Mouse (Mus musculus): ENCODE measurements around the gene Gtf3c4. TPM values are rescaled to one million over a fixed set of nuclear protein-coding genes. Genes with fewer than 3 reads are reported as not detected.
A peak's percentile ranks its signal among the peaks of the same experiment; 100 is the strongest.

The Gtf3c4 gene
- polyA plus RNA-seq, 1 experiment from 2014 or later = 17.2 TPM

GRCm38 (mm10) chr2:28852594-28852993, 12.4 kb upstream of the Gtf3c4 start:
- WGBS = 94% methylated on average over 3 of the region's 3 CpGs
- no peaks in the 10 kb centered on the region for H3K4me1 ChIP-seq
- no peak overlapping the region for H3K4me2 ChIP-seq
- no peak overlapping the region for H3K4me3 ChIP-seq
- H3K9ac ChIP-seq = no peak overlapping the region
- ATAC-seq (ENCODE audit: insufficient number of reproducible peaks, insufficient read depth, low FRiP score, low TSS enrichment, low read depth) = no peak
- H3K36me3 ChIP-seq = peaks cover 65% of the 10 kb centered on the region
- no peaks in the 10 kb centered on the region for H3K9me3 ChIP-seq
- no peaks in the 10 kb centered on the region for H3K27me3 ChIP-seq
- H3K27ac ChIP-seq = no peak overlapping the region

- Histone ChIP-seq H3K9me3 (no peaks in the 10 kb centered on the region), H3K27me3 (no peaks in the 10 kb centered on the region), H3K36me3 (peaks cover 69% of the 10 kb centered on the region), H3K4me1 (0 out of 2 replicates have a peak, but pooled peaks cover 2% of the 10 kb centered on the region), H3K9ac (no peak overlapping the region), H3K27ac (no peak overlapping the region), H3K4me3 (no peak overlapping the region), H3K4me2 (no peak overlapping the region)
- WGBS = 90% methylated on average over 2 of the region's 2 CpGs
- no peak for ATAC-seq (ENCODE audit: insufficient number of reproducible peaks, insufficient read depth, low FRiP score, low TSS enrichment, low read depth)
Observed at GRCm38 (mm10) chr2:28848879-28849278, 8.7 kb upstream of the Gtf3c4 start.

- no peaks in the 10 kb centered on the region for H3K9me3 ChIP-seq
- ATAC-seq (ENCODE audit: insufficient number of reproducible peaks, insufficient read depth, low FRiP score, low TSS enrichment, low read depth) = no peak
- WGBS = 67% methylated on average over 3 of the region's 3 CpGs
- peak overlapping the region; percentile 90 for H3K4me2 ChIP-seq
- no peak overlapping the region for H3K27ac ChIP-seq
- peak overlapping the region; percentile 95 for H3K9ac ChIP-seq
- H3K4me3 ChIP-seq = 0 out of 2 replicates have a peak overlapping the region, but pooled peaks have one; percentile 98
- peaks cover 23% of the 10 kb centered on the region for H3K36me3 ChIP-seq
- H3K4me1 ChIP-seq = peaks cover 37% of the 10 kb centered on the region
- no peaks in the 10 kb centered on the region for H3K27me3 ChIP-seq
Observed at GRCm38 (mm10) chr2:28842042-28842441, 1.9 kb upstream of the Gtf3c4 start.

GRCm38 (mm10) chr2:28839501-28840221, 499 bp downstream of the Gtf3c4 start:
- peaks cover 7% of the 10 kb centered on the region for H3K36me3 ChIP-seq
- ATAC-seq (ENCODE audit: insufficient number of reproducible peaks, insufficient read depth, low FRiP score, low TSS enrichment, low read depth) = peak; percentile 60; the same call in 1 of the 2 replicates
- H3K9me3 ChIP-seq = no peaks in the 10 kb centered on the region
- H3K27ac ChIP-seq = peak overlapping the region; percentile 86
- peak overlapping the region; percentile 90 for H3K4me2 ChIP-seq
- WGBS = under 1% methylated on average over 52 of the region's 53 CpGs
- no peaks in the 10 kb centered on the region for H3K27me3 ChIP-seq
- H3K4me3 ChIP-seq = peak overlapping the region; percentile 98
- H3K4me1 ChIP-seq = peaks cover 37% of the 10 kb centered on the region
- peak overlapping the region; percentile 95 for H3K9ac ChIP-seq

- H3K4me2 ChIP-seq = no peak overlapping the region
- no peaks in the 10 kb centered on the region for H3K9me3 ChIP-seq
- no peak for ATAC-seq (ENCODE audit: insufficient number of reproducible peaks, insufficient read depth, low FRiP score, low TSS enrichment, low read depth)
- H3K36me3 ChIP-seq = peaks cover 37% of the 10 kb centered on the region
- 73% methylated on average over 3 of the region's 3 CpGs for WGBS
- H3K4me3 ChIP-seq = no peak overlapping the region
- no peak overlapping the region for H3K27ac ChIP-seq
- peaks cover 18% of the 10 kb centered on the region for H3K4me1 ChIP-seq
- no peak overlapping the region for H3K9ac ChIP-seq
- H3K27me3 ChIP-seq = no peaks in the 10 kb centered on the region
Observed at GRCm38 (mm10) chr2:28836181-28836940, 3.8 kb downstream of the Gtf3c4 start.

- Histone ChIP-seq H3K27ac (no peak overlapping the region), H3K36me3 (peaks cover 93% of the 10 kb centered on the region), H3K27me3 (no peaks in the 10 kb centered on the region), H3K4me2 (no peak overlapping the region), H3K9me3 (no peaks in the 10 kb centered on the region), H3K4me3 (no peak overlapping the region), H3K9ac (no peak overlapping the region), H3K4me1 (no peaks in the 10 kb centered on the region)
- 45% methylated on average over 4 of the region's 4 CpGs for WGBS
- ATAC-seq (ENCODE audit: insufficient number of reproducible peaks, insufficient read depth, low FRiP score, low TSS enrichment, low read depth) = no peak
Observed at GRCm38 (mm10) chr2:28829265-28829664, 10.9 kb downstream of the Gtf3c4 start.

GRCm38 (mm10) chr2:28818866-28819265, 21.3 kb downstream of the Gtf3c4 start:
- no peak for ATAC-seq (ENCODE audit: insufficient number of reproducible peaks, insufficient read depth, low FRiP score, low TSS enrichment, low read depth)
- H3K9me3 ChIP-seq = no peaks in the 10 kb centered on the region
- 75% methylated on average over 4 of the region's 4 CpGs for WGBS
- H3K4me2 ChIP-seq = no peak overlapping the region
- no peak overlapping the region for H3K27ac ChIP-seq
- H3K4me3 ChIP-seq = no peak overlapping the region
- H3K36me3 ChIP-seq = peaks cover 10% of the 10 kb centered on the region
- H3K27me3 ChIP-seq = no peaks in the 10 kb centered on the region
- no peaks in the 10 kb centered on the region for H3K4me1 ChIP-seq
- no peak overlapping the region for H3K9ac ChIP-seq

- 35% methylated on average over 5 of the region's 5 CpGs for WGBS
- H3K9ac ChIP-seq = no peak overlapping the region
- no peak overlapping the region for H3K27ac ChIP-seq
- H3K27me3 ChIP-seq = no peaks in the 10 kb centered on the region
- H3K9me3 ChIP-seq = no peaks in the 10 kb centered on the region
- ATAC-seq (ENCODE audit: insufficient number of reproducible peaks, insufficient read depth, low FRiP score, low TSS enrichment, low read depth) = no peak; the same call in 1 of the 2 replicates
- no peaks in the 10 kb centered on the region for H3K4me1 ChIP-seq
- no peak overlapping the region for H3K4me3 ChIP-seq
- H3K4me2 ChIP-seq = no peak overlapping the region
- no peaks in the 10 kb centered on the region for H3K36me3 ChIP-seq
Observed at GRCm38 (mm10) chr2:28810260-28811013, 29.7 kb downstream of the Gtf3c4 start.

- no peaks in the 10 kb centered on the region for H3K36me3 ChIP-seq
- H3K4me2 ChIP-seq = no peak overlapping the region
- H3K9me3 ChIP-seq = no peaks in the 10 kb centered on the region
- no peak overlapping the region for H3K27ac ChIP-seq
- 76% methylated on average over 6 of the region's 6 CpGs for WGBS
- no peaks in the 10 kb centered on the region for H3K4me1 ChIP-seq
- ATAC-seq (ENCODE audit: insufficient number of reproducible peaks, insufficient read depth, low FRiP score, low TSS enrichment, low read depth) = no peak
- H3K27me3 ChIP-seq = no peaks in the 10 kb centered on the region
- no peak overlapping the region for H3K9ac ChIP-seq
- no peak overlapping the region for H3K4me3 ChIP-seq
Observed at GRCm38 (mm10) chr2:28808841-28809240, 31.3 kb downstream of the Gtf3c4 start.

- H3K27ac ChIP-seq = no peak overlapping the region
- 82% methylated on average over 7 of the region's 7 CpGs for WGBS
- no peak overlapping the region for H3K9ac ChIP-seq
- H3K4me2 ChIP-seq = no peak overlapping the region
- H3K4me3 ChIP-seq = no peak overlapping the region
- no peak for ATAC-seq (ENCODE audit: insufficient number of reproducible peaks, insufficient read depth, low FRiP score, low TSS enrichment, low read depth)
- no peaks in the 10 kb centered on the region for H3K4me1 ChIP-seq
- H3K27me3 ChIP-seq = peaks cover 23% of the 10 kb centered on the region
- no peaks in the 10 kb centered on the region for H3K9me3 ChIP-seq
- no peaks in the 10 kb centered on the region for H3K36me3 ChIP-seq
Observed at GRCm38 (mm10) chr2:28803406-28803805, 36.8 kb downstream of the Gtf3c4 start.

- H3K4me1 ChIP-seq = 0 out of 2 replicates have a peak, but pooled peaks cover 9% of the 10 kb centered on the region
- WGBS = 41% methylated on average over 2 of the region's 2 CpGs
- ATAC-seq (ENCODE audit: insufficient number of reproducible peaks, insufficient read depth, low FRiP score, low TSS enrichment, low read depth) = no peak
- H3K9ac ChIP-seq = no peak overlapping the region
- no peak overlapping the region for H3K4me3 ChIP-seq
- no peak overlapping the region for H3K4me2 ChIP-seq
- H3K27ac ChIP-seq = no peak overlapping the region
- H3K36me3 ChIP-seq = no peaks in the 10 kb centered on the region
- no peaks in the 10 kb centered on the region for H3K9me3 ChIP-seq
- peaks cover 38% of the 10 kb centered on the region for H3K27me3 ChIP-seq
Observed at GRCm38 (mm10) chr2:28799575-28799974, 40.6 kb downstream of the Gtf3c4 start.
